Comparison of ENCODE assay signal across 10 mouse cellular contexts in genomic region chr16:38668871-38669675, GRCm38 (mm10). TPM values are rescaled to one million over a fixed set of nuclear protein-coding genes. Genes with fewer than 3 reads are reported as not detected.
DNase-seq lines count a peak whose midpoint lies in the region; ATAC-seq and TF ChIP-seq lines count a peak whose summit lies in the region.
"Had no signal": no experiment of that assay in that cellular context is flagged by ENCODE, and none has a peak within 500 bp of the region (broad histone marks: within the 10 kb centered on the region; RNA-seq: fewer than 3 reads in every experiment).

No protein-coding gene starts in this region.

- TF ChIP-seq CTCF in intestine, postnatal 0 days (IDR thresholded peaks at IDR 0.05; ENCODE audit: low read depth), result no peak

- H3K36me3 ChIP-seq in intestine, postnatal 0 days (ENCODE audit: control insufficient read depth, insufficient read depth), result no peaks in the 10 kb centered on the region
- no peaks in the 10 kb centered on the region for H3K36me3 ChIP-seq in intestine, embryonic 15.5 days
- peaks cover 9% of the 10 kb centered on the region for H3K36me3 ChIP-seq in heart, embryonic 13.5 days
- 0 out of 2 replicates have a peak, but pooled peaks cover 2% of the 10 kb centered on the region for H3K36me3 ChIP-seq in lung, embryonic 16.5 days (ENCODE audit: control insufficient read depth, insufficient read depth, low read length)
- H3K36me3 ChIP-seq: midbrain, embryonic 12.5 days; stomach, embryonic 15.5 days had no signal

- H3K27me3 ChIP-seq in intestine, postnatal 0 days (replicated peaks; ENCODE audit: control insufficient read depth, insufficient read depth, low read length), result no peaks in the 10 kb centered on the region
- no peaks in the 10 kb centered on the region for H3K27me3 ChIP-seq in intestine, embryonic 15.5 days (replicated peaks)
- no peaks in the 10 kb centered on the region for H3K27me3 ChIP-seq in heart, embryonic 13.5 days (replicated peaks)
- no peaks in the 10 kb centered on the region for H3K27me3 ChIP-seq in lung, embryonic 16.5 days (ENCODE audit: control insufficient read depth, insufficient read depth, low read depth, low read length)
- H3K27me3 ChIP-seq: midbrain, embryonic 12.5 days; stomach, embryonic 15.5 days had no signal

- peak; percentile 60 for ATAC-seq in intestine, postnatal 0 days
- no peak for ATAC-seq in intestine, embryonic 15.5 days
- no peak for ATAC-seq in heart, embryonic 13.5 days (ENCODE audit: extremely low read depth, insufficient number of reproducible peaks, low FRiP score, low TSS enrichment)
- ATAC-seq in lung, embryonic 16.5 days (ENCODE audit: low read depth), result 0 out of 2 replicates have a peak, but pooled peaks have one; percentile 30
- no peak for ATAC-seq in granulocyte monocyte progenitor cell, adult 5-6 weeks (replicated peaks; ENCODE audit: poor library complexity, severe bottlenecking)

- no peak overlapping the region for H3K27ac ChIP-seq in intestine, postnatal 0 days (ENCODE audit: low read depth, low read length)
- no peak overlapping the region for H3K27ac ChIP-seq in intestine, embryonic 15.5 days
- peak overlapping the region; percentile 61 for H3K27ac ChIP-seq in heart, embryonic 13.5 days (replicated peaks)
- no peak overlapping the region for H3K27ac ChIP-seq in lung, embryonic 16.5 days (ENCODE audit: low read length)
- H3K27ac ChIP-seq: midbrain, embryonic 12.5 days; stomach, embryonic 15.5 days had no signal

- no peak overlapping the region for H3K4me3 ChIP-seq in intestine, postnatal 0 days (ENCODE audit: low read depth, low read length)
- no peak overlapping the region for H3K4me3 ChIP-seq in intestine, embryonic 15.5 days (replicated peaks)
- no peak overlapping the region for H3K4me3 ChIP-seq in heart, embryonic 13.5 days
- H3K4me3 ChIP-seq in lung, embryonic 16.5 days (ENCODE audit: low read length), result no peak overlapping the region
- H3K4me3 ChIP-seq: midbrain, embryonic 12.5 days; stomach, embryonic 15.5 days had no signal

- 71% methylated on average over 8 of the region's 8 CpGs for WGBS in intestine, postnatal 0 days
- WGBS in intestine, embryonic 15.5 days, result 81% methylated on average over 8 of the region's 8 CpGs
- 75% methylated on average over 8 of the region's 8 CpGs for WGBS in heart, embryonic 13.5 days
- 76% methylated on average over 8 of the region's 8 CpGs for WGBS in lung, embryonic 16.5 days

- peak; percentile 33 for DNase-seq in cerebellum, adult 9-11 months
- DNase-seq in testis, postnatal 10 days (ENCODE audit: low spot score), result no peak
- DNase-seq in embryo, embryonic 10 days (ENCODE audit: low spot score), result no peak

- no peak overlapping the region for H3K9ac ChIP-seq in intestine, postnatal 0 days (ENCODE audit: low read depth, low read length)
- no peak overlapping the region for H3K9ac ChIP-seq in intestine, embryonic 15.5 days
- 0 out of 2 replicates have a peak overlapping the region, but pooled peaks have one; percentile 1 for H3K9ac ChIP-seq in heart, embryonic 13.5 days
- no peak overlapping the region for H3K9ac ChIP-seq in lung, embryonic 16.5 days (ENCODE audit: low read length)
- H3K9ac ChIP-seq: midbrain, embryonic 12.5 days; stomach, embryonic 15.5 days had no signal

- no peak overlapping the region for H3K4me2 ChIP-seq in intestine, postnatal 0 days (replicated peaks; ENCODE audit: low read depth)
- H3K4me2 ChIP-seq in intestine, embryonic 15.5 days (replicated peaks), result no peak overlapping the region
- H3K4me2 ChIP-seq in heart, embryonic 13.5 days, result no peak overlapping the region
- H3K4me2 ChIP-seq in lung, embryonic 16.5 days (ENCODE audit: low read depth, low read length), result no peak overlapping the region
- H3K4me2 ChIP-seq: midbrain, embryonic 12.5 days; stomach, embryonic 15.5 days had no signal

- H3K9me3 ChIP-seq in intestine, postnatal 0 days (ENCODE audit: control insufficient read depth), result no peaks in the 10 kb centered on the region
- no peaks in the 10 kb centered on the region for H3K9me3 ChIP-seq in intestine, embryonic 15.5 days
- H3K9me3 ChIP-seq in heart, embryonic 13.5 days, result no peaks in the 10 kb centered on the region
- H3K9me3 ChIP-seq in lung, embryonic 16.5 days (ENCODE audit: control insufficient read depth, low read length), result no peaks in the 10 kb centered on the region
- H3K9me3 ChIP-seq: midbrain, embryonic 12.5 days; stomach, embryonic 15.5 days had no signal

- H3K4me1 ChIP-seq in intestine, postnatal 0 days (replicated peaks; ENCODE audit: control insufficient read depth, insufficient read depth, low read length), result no peaks in the 10 kb centered on the region
- H3K4me1 ChIP-seq in intestine, embryonic 15.5 days (replicated peaks), result no peaks in the 10 kb centered on the region
- H3K4me1 ChIP-seq in heart, embryonic 13.5 days, result peaks cover 85% of the 10 kb centered on the region
- H3K4me1 ChIP-seq in lung, embryonic 16.5 days (replicated peaks; ENCODE audit: control insufficient read depth, insufficient read depth, low read length), result peaks cover 16% of the 10 kb centered on the region
- H3K4me1 ChIP-seq: stomach, embryonic 15.5 days had no signal

RNA-seq across cellular contexts. Expression of gene Arhgap31, which starts 44.0 kb away (rescaled TPM):
- polyA plus RNA-seq in intestine, postnatal 0 days (2015; fragmentation: Nextera tagmentation; extraction: Ambion mirVana), result 2.8 and 3.1 TPM in 2 replicates
- polyA plus RNA-seq in intestine, embryonic 15.5 days (2015; fragmentation: Nextera tagmentation; extraction: Ambion mirVana), result 6.8 and 7.6 TPM in 2 replicates
- 26.2 and 27.9 TPM in 2 replicates for polyA plus RNA-seq in heart, embryonic 13.5 days (2015; fragmentation: Nextera tagmentation; extraction: Ambion mirVana)
- 21.5 and 23.9 TPM in 2 replicates for polyA plus RNA-seq in lung, embryonic 16.5 days (2015; fragmentation: Nextera tagmentation; extraction: Ambion mirVana)
- 17.4 and 18.3 TPM in 2 replicates for total RNA-seq in granulocyte monocyte progenitor cell, adult 5-6 weeks (2014; fragmentation: Nextera tagmentation)
- 6.5 and 7.7 TPM in 2 replicates for total RNA-seq in granulocyte monocyte progenitor cell, adult 5-6 weeks (2017)

Comparison
In these comparisons a context has a peak if more than half of its experiments do, and no peak if none do; other contexts are left out.
1. ATAC-seq: peak in intestine, postnatal 0 days (single experiment) and lung, embryonic 16.5 days (single experiment); none in intestine, embryonic 15.5 days (single experiment), heart, embryonic 13.5 days (single experiment) and granulocyte monocyte progenitor cell, adult 5-6 weeks (single experiment).